Mouse (Mus musculus) left cerebral cortex, adult 6 months (tissue): ENCODE measurements around the gene Vdac1. TPM values are rescaled to one million over a fixed set of nuclear protein-coding genes. Genes with fewer than 3 reads are reported as not detected.

Source experiments
- long read RNA-seq, 2 experiments: library from polyadenylated mRNA; unstranded; transcript quantifications; one replicate each; pipeline ENCODE4 v2.0.0; 2019 to 2020
- polyA plus RNA-seq: library from polyadenylated mRNA; unstranded; fragments of <200 nt; fragmentation: Nextera tagmentation; gene quantifications from 2 replicates; pipeline ENCODE4 v1.2.3, GENCODE M21; 2021

Vdac1 gene
- 492 and 591 TPM in 2 replicates for polyA plus RNA-seq
- long read RNA-seq, experiment 1, transcript Vdac1-201 (8 exons, 891 nt) = minor isoform, 104 of 2,447 reads
- long read RNA-seq, experiment 1, transcript Vdac1-202 (9 exons, 2,022 nt) = major isoform, 2,186 of 2,447 reads
- long read RNA-seq, experiment 1, partial matches to known transcripts = 99 of 2,447 reads
- long read RNA-seq, experiment 1, other reads (novel, unspliced or antisense) = 55 of 2,447 reads
- long read RNA-seq, experiment 2, transcript Vdac1-201 (8 exons, 891 nt) = minor isoform, 48 of 939 reads
- long read RNA-seq, experiment 2, transcript Vdac1-202 (9 exons, 2,022 nt) = major isoform, 732 of 939 reads
- long read RNA-seq, experiment 2, transcript Vdac1-204 (2 exons, 637 nt) = minor isoform, 5 of 939 reads
- long read RNA-seq, experiment 2, partial matches to known transcripts = 136 of 939 reads
- long read RNA-seq, experiment 2, other reads (novel, unspliced or antisense) = 18 of 939 reads

DNA sequence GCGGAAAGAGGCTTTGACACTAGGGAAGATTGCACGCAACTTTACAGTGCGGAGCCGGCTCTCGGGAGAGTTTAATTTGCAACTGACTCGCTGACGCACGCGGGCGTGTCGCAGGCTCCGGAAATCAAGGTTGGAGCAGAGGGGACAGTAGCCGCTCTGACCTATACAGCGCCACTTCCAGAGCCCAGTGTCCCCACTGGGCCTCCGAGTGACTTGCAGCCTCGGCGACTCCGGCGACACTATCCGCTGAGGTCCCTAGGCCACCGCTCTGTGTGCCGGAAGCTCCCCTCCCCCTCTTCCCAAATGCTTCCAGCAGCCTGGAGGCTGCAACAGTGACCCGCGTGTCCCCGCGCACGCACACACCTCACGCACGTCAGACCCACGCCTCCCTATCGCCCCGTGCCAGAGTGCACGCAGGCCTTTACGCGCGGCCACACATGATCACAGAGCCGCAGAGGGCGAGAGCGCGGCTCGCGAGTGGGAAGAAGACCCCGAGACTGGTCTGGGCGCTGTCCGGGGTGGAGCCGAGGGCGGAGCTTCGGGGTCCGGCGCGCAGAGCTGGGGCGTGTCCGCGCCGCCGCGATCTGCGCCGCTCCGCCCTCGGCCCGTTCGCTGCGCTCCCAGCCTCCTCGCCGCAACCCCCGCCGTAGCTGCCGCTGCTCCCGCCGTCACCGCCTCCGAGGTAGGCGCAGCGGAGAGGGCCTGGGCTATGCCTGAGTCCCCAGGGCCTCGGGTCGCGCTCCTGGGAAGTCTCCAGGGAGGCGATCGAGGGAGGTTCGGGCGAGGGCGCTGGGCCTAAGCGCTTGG, at the start of gene Vdac1:
TSS of gene Vdac1 (plus strand) at position 390 of the 807 bp plus-strand sequence.

DNA sequence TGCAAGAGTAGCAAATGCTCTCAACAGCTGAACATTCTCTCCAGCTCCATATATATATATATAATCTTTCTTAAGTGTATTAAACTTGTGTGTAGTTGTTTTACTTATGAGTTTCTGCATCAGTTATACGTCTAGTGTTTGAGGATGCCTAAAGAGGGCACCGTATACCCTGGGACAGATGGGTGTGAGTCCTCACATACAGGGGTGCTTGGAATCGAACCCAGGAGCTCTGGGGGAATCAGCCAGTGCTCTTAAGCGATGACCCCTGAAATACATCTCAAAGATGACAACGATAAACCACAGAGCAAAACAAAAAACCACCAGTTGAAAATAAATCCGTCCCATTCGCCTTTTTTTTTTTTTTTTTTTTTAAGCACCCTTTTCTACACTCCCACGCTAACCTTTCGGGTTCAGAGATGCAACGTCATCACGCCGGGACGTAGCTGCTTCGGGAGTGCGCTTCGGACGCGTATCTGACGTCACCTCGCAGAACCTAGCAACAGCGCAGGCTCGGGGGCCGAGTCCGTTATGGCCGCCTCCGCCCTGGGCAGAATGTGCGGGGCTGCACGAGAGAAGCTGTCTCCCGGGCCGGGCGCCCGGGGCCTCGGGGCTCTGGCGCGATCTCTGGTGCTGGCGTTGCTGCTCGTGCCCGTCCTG, 35.4 kb downstream of the Vdac1 start, which contains the start of gene 9530068E07Rik:
TSS of gene 9530068E07Rik (plus strand) at position 489 of the 657 bp plus-strand sequence.

Other genes starting within 250 kb of the Vdac1 start
- not detected in 2 replicates for gene Olfr1373, start 215.3 kb upstream of the Vdac1 start, polyA plus RNA-seq
- gene Olfr1371, start 146.9 kb upstream of the Vdac1 start, polyA plus RNA-seq = not detected in 2 replicates
- 867 and 870 TPM in 2 replicates for gene Skp1a, start 128.9 kb upstream of the Vdac1 start, polyA plus RNA-seq
- gene Tcf7, start 77.8 kb upstream of the Vdac1 start, polyA plus RNA-seq = 0.87 and 3.0 TPM in 2 replicates
- gene 9530068E07Rik, start 35.6 kb downstream of the Vdac1 start, polyA plus RNA-seq = 68.6 and 76.5 TPM in 2 replicates